Mouse (Mus musculus) central nervous system, embryonic 11.5 days (tissue): ENCODE data around the gene Kdelr3. TPM values are rescaled to one million over a fixed set of nuclear protein-coding genes. Genes with fewer than 3 reads are reported as not detected.

Source experiments
- polyA plus RNA-seq: library from polyadenylated mRNA; depleted of rRNA; stranded (reverse); fragments of >200 nt; gene quantifications from 2 replicates; pipeline ENCODE4 v1.2.3, GENCODE M21; 2012; rRNA removed

Gene Kdelr3
- polyA plus RNA-seq: 7.8 and 16.7 TPM in 2 replicates

DNA sequence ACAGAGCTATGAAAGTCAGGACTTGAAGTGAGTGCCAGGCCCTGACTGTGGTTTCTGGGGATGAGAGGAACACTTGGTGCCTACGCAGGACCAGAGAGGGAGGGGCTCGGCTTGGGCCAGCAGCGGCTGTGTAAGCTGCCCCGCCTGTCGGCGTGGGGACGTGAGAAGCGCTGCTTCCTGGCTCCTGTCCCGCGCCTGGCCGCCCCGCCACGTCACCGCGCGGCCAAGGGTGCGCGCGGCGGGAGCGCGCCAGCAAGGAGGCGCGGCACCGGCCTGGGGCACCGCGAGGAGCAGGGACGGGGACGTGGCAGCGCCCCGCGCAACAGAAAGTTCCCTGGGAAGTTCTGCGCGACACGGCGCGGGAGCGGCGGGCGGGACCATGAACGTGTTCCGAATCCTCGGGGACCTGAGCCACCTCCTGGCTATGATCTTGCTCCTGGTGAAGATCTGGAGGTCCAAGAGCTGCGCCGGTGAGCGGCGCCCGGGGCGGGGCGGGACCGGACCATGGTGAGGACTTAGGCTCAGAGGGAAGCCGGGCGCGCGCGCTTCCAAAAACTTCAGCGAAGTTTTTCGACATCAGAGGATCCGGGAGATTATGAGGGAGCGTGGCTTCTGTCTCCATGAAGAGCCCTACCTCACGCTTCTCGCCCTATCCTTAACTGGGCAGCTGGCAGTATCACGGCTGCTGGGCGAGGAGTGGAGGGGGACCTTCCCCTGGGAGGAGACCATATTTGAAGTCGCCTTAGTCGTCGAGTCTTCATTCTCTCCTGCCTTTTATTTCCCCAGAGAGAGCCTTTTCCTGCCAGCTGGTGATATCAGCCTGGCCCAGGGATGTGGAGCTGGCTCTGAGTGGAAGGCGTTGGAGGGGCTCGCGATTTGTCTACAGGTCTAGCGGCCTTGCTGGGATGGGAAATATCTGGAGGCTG, at the start of gene Kdelr3:
TSS of gene Kdelr3 (plus strand) at position 241 of the 926 bp plus-strand sequence.

DNA sequence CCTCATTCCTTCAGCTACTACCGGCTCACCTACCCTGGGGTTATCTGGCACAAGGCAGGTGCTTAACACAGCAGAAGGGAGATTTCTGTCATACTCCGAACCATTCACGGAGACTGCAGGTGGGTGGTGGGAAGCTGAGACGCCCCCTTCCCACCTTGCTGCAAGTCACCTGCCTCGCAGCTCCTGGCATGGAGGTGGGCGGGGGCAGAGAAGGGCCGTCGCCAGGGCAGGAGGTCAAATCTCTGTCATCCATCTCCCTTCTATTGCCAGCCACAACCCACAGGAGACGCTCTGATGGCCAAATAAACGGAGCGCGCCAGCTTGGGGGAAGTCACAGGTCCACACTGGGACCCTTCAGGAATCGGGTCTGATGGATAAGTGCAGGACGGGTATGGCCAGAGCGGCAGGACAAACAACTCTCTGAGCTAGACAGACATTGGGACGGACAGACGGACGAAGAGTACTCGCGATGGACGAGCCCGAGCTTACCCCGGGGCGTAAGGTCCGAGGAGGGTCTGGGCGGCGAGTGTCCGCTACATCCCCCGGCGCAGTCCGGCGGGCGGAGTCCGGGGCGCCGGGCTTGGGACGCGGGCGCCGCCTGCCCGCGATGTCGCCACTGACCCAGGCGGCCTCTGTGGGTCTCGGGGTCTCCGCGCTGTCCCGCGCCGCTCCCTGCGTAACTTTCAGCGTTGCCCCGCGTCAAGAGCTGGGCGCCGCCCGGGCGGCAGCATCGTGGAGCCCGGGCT, 11.3 kb upstream of the Kdelr3 start, which contains the start of gene Kcnj4:
TSS of gene Kcnj4 (minus strand) at position 535 of the 746 bp plus-strand sequence.

GRCm38 (mm10) chr15:79546410-79547288, 30.4 kb downstream of the Kdelr3 start, which contains the start of gene Ddx17:
Gene Ddx17, minus strand, starts transcription at chr15:79546741.

Other genes starting within 250 kb of the Kdelr3 start
- gene Baiap2l2, start 230.9 kb upstream of the Kdelr3 start, polyA plus RNA-seq: 1.3 and 2.3 TPM in 2 replicates
- 40.8 and 58.6 TPM in 2 replicates for gene Pla2g6, start 188.0 kb upstream of the Kdelr3 start, polyA plus RNA-seq
- 2.8 and 3.6 TPM in 2 replicates for gene Maff, start 169.8 kb upstream of the Kdelr3 start, polyA plus RNA-seq
- gene Tmem184b, start 112.8 kb upstream of the Kdelr3 start, polyA plus RNA-seq: 22.4 and 53.3 TPM in 2 replicates
- 274 and 275 TPM in 2 replicates for gene Csnk1e, start 60.8 kb upstream of the Kdelr3 start, polyA plus RNA-seq
- gene Kcnj4, start 11.2 kb upstream of the Kdelr3 start, polyA plus RNA-seq: 0.14 and 0.22 TPM in 2 replicates
- 569 and 772 TPM in 2 replicates for gene Ddx17, start 30.3 kb downstream of the Kdelr3 start, polyA plus RNA-seq
- gene Dmc1, start 88.7 kb downstream of the Kdelr3 start, polyA plus RNA-seq: 4.3 and 7.7 TPM in 2 replicates
- gene Fam227a, start 142.5 kb downstream of the Kdelr3 start, polyA plus RNA-seq: 16.5 and 17.2 TPM in 2 replicates
- gene Cby1, start 142.8 kb downstream of the Kdelr3 start, polyA plus RNA-seq: 27.0 and 38.6 TPM in 2 replicates
- 104 and 127 TPM in 2 replicates for gene Tomm22, start 154.4 kb downstream of the Kdelr3 start, polyA plus RNA-seq
- 22.7 and 28.8 TPM in 2 replicates for gene Josd1, start 171.5 kb downstream of the Kdelr3 start, polyA plus RNA-seq
- 35.4 and 43.7 TPM in 2 replicates for gene Gtpbp1, start 174.4 kb downstream of the Kdelr3 start, polyA plus RNA-seq
- gene Sun2, start 226.1 kb downstream of the Kdelr3 start, polyA plus RNA-seq: 28.6 and 30.6 TPM in 2 replicates